7 mouse cellular contexts compared by ENCODE assay signal in the genomic region with DNA sequence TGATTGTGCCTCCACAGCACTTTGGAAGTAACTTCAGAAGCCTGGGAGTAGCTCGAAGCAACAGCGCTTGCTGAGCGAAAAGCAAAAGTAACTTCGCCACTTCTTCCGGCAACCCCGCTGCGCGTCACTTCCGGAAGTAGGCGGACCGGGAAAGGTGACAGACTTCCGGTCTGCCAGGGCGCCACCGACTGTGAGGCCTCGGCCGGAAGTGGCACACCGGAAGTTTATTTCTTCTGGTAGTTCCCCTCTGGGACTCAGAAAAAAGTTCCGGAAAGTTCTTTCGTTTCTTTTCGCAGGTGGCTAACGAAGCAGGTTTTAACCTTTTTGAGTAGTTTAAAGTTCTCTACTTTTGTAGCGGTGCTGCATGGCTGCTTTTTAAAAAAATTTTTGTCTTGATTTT. TPM values are rescaled to one million over a fixed set of nuclear protein-coding genes. Genes with fewer than 3 reads are reported as not detected.
DNase-seq lines count a peak whose midpoint lies in the region; ATAC-seq and TF ChIP-seq lines count a peak whose summit lies in the region.

A gene (minus strand): TSS at position 126 of the 400 bp plus-strand sequence.

- TF ChIP-seq POLR2A in small intestine, adult 2 months (IDR thresholded peaks at IDR 0.05; ENCODE audit: low read depth, low read length), result peak; percentile 61

- peak; percentile 84 for ATAC-seq in intestine, postnatal 0 days
- ATAC-seq in midbrain, embryonic 12.5 days (ENCODE audit: low FRiP score, low read depth), result peak; percentile 71

- H3K27me3 ChIP-seq in embryonic facial prominence, embryonic 10.5 days (replicated peaks; ENCODE audit: low read depth, poor library complexity, severe bottlenecking), result no peaks in the 10 kb centered on the region
- no peaks in the 10 kb centered on the region for H3K27me3 ChIP-seq in intestine, postnatal 0 days (replicated peaks; ENCODE audit: control insufficient read depth, insufficient read depth, low read length)
- H3K27me3 ChIP-seq in midbrain, embryonic 12.5 days, result peaks cover 8% of the 10 kb centered on the region; the same call in 1 of the 2 replicates
- no peaks in the 10 kb centered on the region for H3K27me3 ChIP-seq in small intestine, adult 2 months (ENCODE audit: control insufficient read depth, insufficient read depth, low read length)

- peak within 1 kb of the TSS; percentile 91 for H3K27ac ChIP-seq in embryonic facial prominence, embryonic 10.5 days (replicated peaks)
- peak within 1 kb of the TSS; percentile 95 for H3K27ac ChIP-seq in intestine, postnatal 0 days (ENCODE audit: low read depth, low read length)
- peak within 1 kb of the TSS; percentile 90 for H3K27ac ChIP-seq in midbrain, embryonic 12.5 days (replicated peaks)
- peak within 1 kb of the TSS; percentile 100 for H3K27ac ChIP-seq in small intestine, adult 2 months (ENCODE audit: insufficient read depth, low read depth, low read length)

- peak within 1 kb of the TSS; percentile 70 for H3K4me2 ChIP-seq in intestine, postnatal 0 days (replicated peaks; ENCODE audit: low read depth)
- H3K4me2 ChIP-seq in midbrain, embryonic 12.5 days (replicated peaks), result peak within 1 kb of the TSS; percentile 60

- peak within 1 kb of the TSS; percentile 56 for H3K9ac ChIP-seq in intestine, postnatal 0 days (ENCODE audit: low read depth, low read length)
- H3K9ac ChIP-seq in midbrain, embryonic 12.5 days (replicated peaks), result peak within 1 kb of the TSS; percentile 64

- 0 out of 2 replicates have a peak, but pooled peaks have one; percentile 4 for TF ChIP-seq CTCF in intestine, postnatal 0 days (IDR thresholded peaks at IDR 0.05; ENCODE audit: low read depth)
- peak; percentile 8; the same call in 1 of the 2 replicates for TF ChIP-seq CTCF in small intestine, adult 2 months (IDR thresholded peaks at IDR 0.05; ENCODE audit: extremely low read depth, insufficient read length, insufficient replicate concordance, low read depth, low read length)

- WGBS in embryonic facial prominence, embryonic 10.5 days, result under 1% methylated on average over 22 of the region's 22 CpGs
- WGBS in intestine, postnatal 0 days, result under 1% methylated on average over 22 of the region's 22 CpGs
- under 1% methylated on average over 22 of the region's 22 CpGs for WGBS in midbrain, embryonic 12.5 days
- WGBS in small intestine, adult 2 months, result under 1% methylated on average over 22 of the region's 22 CpGs

- DNase-seq in adrenal gland, postnatal 10 days, result peak; percentile 97
- peak; percentile 96 for DNase-seq in embryonic facial prominence, embryonic 10.5 days (ENCODE audit: low spot score)
- DNase-seq in gonadal fat pad, adult 2 months (ENCODE audit: low read depth), result peak; percentile 42
- peak; percentile 97 for DNase-seq in left cerebral cortex, postnatal 4 days

- H3K4me3 ChIP-seq in embryonic facial prominence, embryonic 10.5 days, result peak within 1 kb of the TSS; percentile 87
- H3K4me3 ChIP-seq in intestine, postnatal 0 days (ENCODE audit: low read depth, low read length), result peak within 1 kb of the TSS; percentile 61
- H3K4me3 ChIP-seq in midbrain, embryonic 12.5 days, result peak within 1 kb of the TSS; percentile 83
- peak within 1 kb of the TSS; percentile 99 for H3K4me3 ChIP-seq in small intestine, adult 2 months (ENCODE audit: low read depth, low read length)

- intact Hi-C loops in left cerebral cortex, postnatal 4 days (cut with DNase I), result no loop called here

- no peaks in the 10 kb centered on the region for H3K9me3 ChIP-seq in embryonic facial prominence, embryonic 10.5 days
- H3K9me3 ChIP-seq in intestine, postnatal 0 days (ENCODE audit: control insufficient read depth), result no peaks in the 10 kb centered on the region
- no peaks in the 10 kb centered on the region for H3K9me3 ChIP-seq in midbrain, embryonic 12.5 days

- peaks cover 33% of the 10 kb centered on the region for H3K36me3 ChIP-seq in embryonic facial prominence, embryonic 10.5 days (replicated peaks)
- peaks cover 33% of the 10 kb centered on the region for H3K36me3 ChIP-seq in intestine, postnatal 0 days (ENCODE audit: control insufficient read depth, insufficient read depth)
- peaks cover 31% of the 10 kb centered on the region for H3K36me3 ChIP-seq in midbrain, embryonic 12.5 days
- H3K36me3 ChIP-seq in small intestine, adult 2 months (ENCODE audit: control insufficient read depth, insufficient read depth, low read length), result peaks cover 34% of the 10 kb centered on the region

- peaks cover 17% of the 10 kb centered on the region for H3K4me1 ChIP-seq in embryonic facial prominence, embryonic 10.5 days
- H3K4me1 ChIP-seq in intestine, postnatal 0 days (replicated peaks; ENCODE audit: control insufficient read depth, insufficient read depth, low read length), result no peaks in the 10 kb centered on the region
- peaks cover 13% of the 10 kb centered on the region for H3K4me1 ChIP-seq in midbrain, embryonic 12.5 days
- peaks cover 12% of the 10 kb centered on the region; the same call in 1 of the 2 replicates for H3K4me1 ChIP-seq in small intestine, adult 2 months (ENCODE audit: control insufficient read depth, insufficient read depth, insufficient read length, low read length)

RNA-seq across cellular contexts. Expression of the gene that starts here (rescaled TPM):
- total RNA-seq in adrenal gland, postnatal 10 days (2021), result 10 to 100 TPM; 90.7 to 91.0 TPM
- polyA plus RNA-seq in embryonic facial prominence, embryonic 10.5 days (2016; fragmentation: Nextera tagmentation; extraction: Ambion mirVana), result 75.0 and 77.6 TPM in 2 replicates
- polyA plus RNA-seq in gonadal fat pad, adult 2 months (2012; rRNA removed), result 153 and 164 TPM in 2 replicates
- 71.3 and 73.9 TPM in 2 replicates for polyA plus RNA-seq in intestine, postnatal 0 days (2015; fragmentation: Nextera tagmentation; extraction: Ambion mirVana)
- total RNA-seq in left cerebral cortex, postnatal 4 days (2021), result 10 to 100 TPM; 44.4 to 55.0 TPM
- 78.2 and 80.3 TPM in 2 replicates for polyA plus RNA-seq in midbrain, embryonic 12.5 days (2016; fragmentation: Nextera tagmentation; extraction: Ambion mirVana)
- 174 and 295 TPM in 2 replicates for polyA plus RNA-seq in small intestine, adult 2 months (2012; rRNA removed)

Comparison
In these comparisons a context has a peak if more than half of its experiments do, and no peak if none do; other contexts are left out.
1. Peak in every context shown above with its lines: DNase-seq, ATAC-seq, H3K4me3 ChIP-seq and H3K27ac ChIP-seq.
2. DNase-seq: peak in every context shown above with its lines; median percentile 97 in adrenal gland, postnatal 10 days; 97 in left cerebral cortex, postnatal 4 days; 96 in embryonic facial prominence, embryonic 10.5 days; 42 in gonadal fat pad, adult 2 months.